Mouse (Mus musculus) myocyte (in vitro differentiated cells): Measurements from ENCODE around the gene Arhgef28.

Experiments
- POLR2A ChIP-seq: IDR thresholded peaks from one replicate; pipeline ENCODE4 v1.6.1; 2011; ENCODE audit warnings: low read depth, mild to moderate bottlenecking, control low read depth, moderate library complexity; ENCODE audit not compliant: insufficient read length
- USF1 ChIP-seq: IDR thresholded peaks from one replicate; pipeline ENCODE4 v1.6.1; 2011; ENCODE audit warnings: low read depth, mild to moderate bottlenecking, control low read depth, moderate library complexity

DNA sequence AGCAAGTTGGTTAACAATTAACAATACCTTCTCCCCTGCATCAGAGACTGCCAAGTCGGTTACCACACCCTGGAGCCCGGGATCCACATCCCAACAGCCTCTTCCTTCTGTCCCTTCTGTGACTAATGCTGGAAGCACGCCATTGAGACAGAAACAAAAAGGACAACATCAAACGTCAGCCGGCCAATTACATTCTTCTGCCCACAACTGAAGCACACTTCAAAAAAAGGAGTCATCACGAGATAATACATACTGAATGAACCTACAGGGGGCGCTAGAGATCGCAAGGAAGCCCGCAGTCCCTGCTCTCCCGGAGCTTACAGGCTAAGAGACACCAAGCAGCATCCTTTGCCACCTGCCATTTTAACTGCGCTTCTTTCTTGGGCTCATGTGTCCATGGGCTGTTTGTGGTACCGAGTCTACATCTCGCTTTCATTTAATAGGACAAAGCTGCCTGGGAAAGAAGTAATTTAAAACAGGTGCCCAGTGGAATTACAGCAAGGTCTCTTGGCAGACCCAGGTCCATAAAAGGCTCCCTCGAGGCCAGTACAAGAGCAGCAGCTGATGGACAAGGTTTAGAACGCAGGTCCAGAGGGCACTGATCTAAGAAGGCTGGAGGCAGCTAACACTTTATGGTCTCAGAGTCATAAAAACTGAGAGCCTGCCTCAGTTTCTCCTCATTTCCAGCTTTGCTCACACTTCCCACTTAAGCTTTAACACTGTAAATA is 266.6 kb downstream of the Arhgef28 start:
- TF ChIP-seq USF1 (no peak), POLR2A (no peak)
